15 mouse cellular contexts compared by ENCODE assay signal in genomic region chr10:22944247-22944646, GRCm38 (mm10).
"Had no signal": no experiment of that assay in that cellular context is flagged by ENCODE, and none has a peak within 500 bp of the region (broad histone marks: within the 10 kb centered on the region; RNA-seq: fewer than 3 reads in every experiment).

No protein-coding gene starts in this region.

- H3K4me1 ChIP-seq: neural tube, embryonic 15.5 days; stomach, embryonic 15.5 days had no signal

- H3K36me3 ChIP-seq: neural tube, embryonic 15.5 days; stomach, embryonic 15.5 days had no signal

- H3K9me3 ChIP-seq: neural tube, embryonic 15.5 days; stomach, embryonic 15.5 days had no signal

- H3K4me3 ChIP-seq: neural tube, embryonic 15.5 days; stomach, embryonic 15.5 days had no signal

- H3K27me3 ChIP-seq: neural tube, embryonic 15.5 days; stomach, embryonic 15.5 days had no signal

- DNase-seq: retina, postnatal 1 day; right cerebral cortex, adult 18-20 months; right cerebral cortex, postnatal 14 days; right cerebral cortex, postnatal 25 days; right cerebral cortex, postnatal 4 days; spleen, adult 18-20 months; thymus, adult 18-20 months; thymus, adult 2 months; thymus, postnatal 14 days; thymus, postnatal 25 days; thymus, postnatal 36 days; thymus, postnatal 4 days had no signal

- H3K27ac ChIP-seq: neural tube, embryonic 15.5 days; stomach, embryonic 15.5 days; stomach, postnatal 0 days had no signal
